Mouse (Mus musculus): ENCODE measurements at regions not wholly inside any gene's neighbourhood (a gene's known extent, or its start where the extent isn't known, plus 50 kb on each side); places are given as distances from the start of the nearest gene placed in this dataset.

- no peak for DNase-seq (ENCODE audit: low spot score)
Observed at GRCm38 (mm10) chr4:91051913-91052312, 348.7 kb downstream of the Elavl2 start.

- DNase-seq (ENCODE audit: low spot score), result no peak
Observed at GRCm38 (mm10) chr4:91029462-91029861, 371.1 kb downstream of the Elavl2 start.

GRCm38 (mm10) chr4:91028013-91028626, 372.5 kb downstream of the Elavl2 start:
- no peak for DNase-seq (ENCODE audit: low spot score)

GRCm38 (mm10) chr4:90996388-90997092, 404.0 kb downstream of the Elavl2 start:
- DNase-seq (ENCODE audit: low spot score), result no peak

- DNase-seq (ENCODE audit: low spot score), result no peak
Observed at GRCm38 (mm10) chr4:90964658-90965057, 435.9 kb downstream of the Elavl2 start.

- no peak for DNase-seq (ENCODE audit: low spot score)
Observed at GRCm38 (mm10) chr4:90943687-90944385, 456.7 kb downstream of the Elavl2 start.

GRCm38 (mm10) chr4:90917312-90918107, 483.1 kb downstream of the Elavl2 start:
- no peak for DNase-seq (ENCODE audit: low spot score)

- no peak for DNase-seq (ENCODE audit: low spot score)
Observed at GRCm38 (mm10) chr4:90906311-90906710, 494.3 kb downstream of the Elavl2 start.

GRCm38 (mm10) chr4:90868209-90868608, 532.4 kb downstream of the Elavl2 start:
- no peak for DNase-seq (ENCODE audit: low spot score)

- DNase-seq (ENCODE audit: low spot score), result no peak
Observed at GRCm38 (mm10) chr4:90860854-90861253, 539.7 kb downstream of the Elavl2 start.

GRCm38 (mm10) chr4:90839804-90840203, 560.8 kb downstream of the Elavl2 start:
- no peak for DNase-seq (ENCODE audit: low spot score)

GRCm38 (mm10) chr4:90799078-90799477, 580.5 kb downstream of the Zfp352 start:
- DNase-seq (ENCODE audit: low spot score), result no peak

GRCm38 (mm10) chr4:90798637-90799036, 580.0 kb downstream of the Zfp352 start:
- DNase-seq (ENCODE audit: low spot score), result no peak

- DNase-seq (ENCODE audit: low spot score), result no peak
Observed at GRCm38 (mm10) chr4:90797472-90797871, 578.9 kb downstream of the Zfp352 start.

All from ovary, postnatal 10 days (tissue).